Mouse (Mus musculus) small intestine, adult 10 weeks (tissue): ENCODE results near the gene Lmna. TPM values are rescaled to one million over a fixed set of nuclear protein-coding genes. Genes with fewer than 3 reads are reported as not detected.

Experiments used
- polyA plus RNA-seq: library from polyadenylated mRNA; stranded (reverse); fragments of 350-450 nt; fragmentation: Illumina TruSeq; extraction: RNeasy Lipid Tissue Mini Kit (QIAGEN cat#74804); gene quantifications from one replicate; pipeline ENCODE4 v1.2.3, GENCODE M21; 2014; ENCODE audit warnings: low replicate concordance

The Lmna gene
- polyA plus RNA-seq: 3.3 TPM

DNA sequence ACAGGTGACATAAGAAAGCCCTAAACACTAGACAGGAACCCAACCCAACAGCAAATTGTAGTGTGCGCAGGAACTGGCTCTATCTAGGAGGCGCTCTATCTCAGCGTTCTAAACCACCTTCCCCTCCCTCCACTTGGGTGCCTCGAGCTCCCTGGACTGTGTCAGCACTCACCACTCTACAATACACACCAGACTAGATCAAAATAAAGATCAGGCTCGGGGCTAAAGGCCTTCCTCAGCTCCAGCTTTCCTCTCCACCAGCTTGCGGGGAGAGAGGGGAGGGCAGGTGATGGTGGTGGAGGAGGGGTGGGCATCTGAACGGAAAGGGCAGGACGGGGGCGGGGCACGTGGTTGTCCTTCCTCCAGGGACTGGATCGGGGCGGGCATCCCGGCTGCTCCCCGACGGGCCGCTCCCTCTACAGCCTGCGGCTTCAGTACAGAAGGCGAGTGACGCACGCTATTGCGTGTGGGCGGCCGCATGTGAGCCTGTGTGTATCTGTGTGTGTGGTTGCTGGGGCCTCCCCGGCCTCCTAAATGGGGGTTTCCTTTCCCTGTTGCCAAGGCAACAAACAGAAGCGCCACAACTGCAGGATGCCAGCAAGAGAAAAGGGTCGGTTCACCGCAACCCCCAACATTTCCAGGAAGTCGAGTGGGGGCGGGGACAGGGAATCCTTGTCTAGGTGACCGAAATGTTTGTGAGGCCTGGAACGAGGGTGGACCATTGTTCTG, at the start of gene Lmna:
Gene Lmna, minus strand, starts transcription at position 265 of the 729 bp plus-strand sequence.

DNA sequence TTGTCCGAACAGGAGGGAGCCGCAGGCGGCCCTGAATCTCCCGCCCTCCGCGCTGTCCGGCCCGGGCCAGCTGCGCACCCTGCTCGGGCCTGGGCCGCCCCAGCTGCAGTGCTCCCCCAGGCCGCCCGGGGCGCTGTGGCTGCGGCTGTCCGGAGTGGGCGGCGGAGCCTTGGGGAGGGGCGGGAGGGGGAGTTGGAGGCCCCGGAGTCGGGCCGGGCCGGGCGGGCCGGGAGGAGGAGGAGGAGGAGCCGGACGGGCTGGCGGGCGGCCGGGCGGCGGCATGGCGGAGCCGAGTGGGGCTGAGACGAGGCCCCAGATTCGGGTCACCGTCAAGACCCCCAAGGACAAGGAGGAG, 43.7 kb upstream of the Lmna start, which contains the start of gene Ubqln4:
Gene Ubqln4, plus strand, starts transcription at position 234 of the 355 bp plus-strand sequence.

DNA sequence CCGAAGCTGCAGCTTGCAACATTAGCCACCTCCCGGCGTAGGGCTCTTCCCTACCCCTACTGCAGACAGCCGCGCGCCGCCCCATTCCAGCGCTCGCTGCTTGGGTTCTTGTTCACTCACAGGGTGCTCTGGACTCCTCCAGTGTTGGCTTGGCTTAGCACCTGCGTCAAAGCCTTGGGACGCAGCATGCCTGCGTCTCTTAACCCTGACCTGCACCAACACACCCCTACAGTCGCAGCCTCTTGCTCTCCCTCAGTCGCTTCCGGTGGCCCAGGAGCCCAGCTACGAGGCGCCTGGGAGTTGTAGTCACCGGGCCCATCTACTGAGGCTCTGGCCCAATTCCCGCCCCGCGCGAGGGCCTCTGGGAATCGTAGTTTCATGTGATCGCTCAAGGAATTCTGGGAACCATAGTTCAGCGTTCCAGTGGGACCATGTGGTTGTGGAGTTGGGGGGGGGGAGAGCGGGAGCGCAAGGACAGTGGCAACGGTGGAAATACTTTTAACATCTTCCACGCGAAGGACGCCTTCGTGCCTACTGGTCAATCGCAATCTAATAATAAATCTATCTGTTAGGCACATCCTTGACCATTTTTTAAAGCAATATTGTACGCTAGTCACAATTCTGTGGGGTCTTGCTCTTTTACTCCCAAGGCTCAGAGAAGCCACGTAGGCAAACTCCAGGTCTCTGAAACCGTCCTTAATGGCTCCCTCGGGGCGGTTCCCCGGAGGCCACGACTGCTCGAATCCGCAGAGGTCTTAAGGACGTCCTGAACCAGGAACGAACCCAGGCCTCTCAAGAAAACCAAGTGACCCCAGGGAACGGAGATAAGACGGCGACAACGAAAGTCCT, 43.1 kb upstream of the Lmna start, which contains the start of gene Lamtor2:
Gene Lamtor2, minus strand, starts transcription at position 399 of the 849 bp plus-strand sequence.

DNA sequence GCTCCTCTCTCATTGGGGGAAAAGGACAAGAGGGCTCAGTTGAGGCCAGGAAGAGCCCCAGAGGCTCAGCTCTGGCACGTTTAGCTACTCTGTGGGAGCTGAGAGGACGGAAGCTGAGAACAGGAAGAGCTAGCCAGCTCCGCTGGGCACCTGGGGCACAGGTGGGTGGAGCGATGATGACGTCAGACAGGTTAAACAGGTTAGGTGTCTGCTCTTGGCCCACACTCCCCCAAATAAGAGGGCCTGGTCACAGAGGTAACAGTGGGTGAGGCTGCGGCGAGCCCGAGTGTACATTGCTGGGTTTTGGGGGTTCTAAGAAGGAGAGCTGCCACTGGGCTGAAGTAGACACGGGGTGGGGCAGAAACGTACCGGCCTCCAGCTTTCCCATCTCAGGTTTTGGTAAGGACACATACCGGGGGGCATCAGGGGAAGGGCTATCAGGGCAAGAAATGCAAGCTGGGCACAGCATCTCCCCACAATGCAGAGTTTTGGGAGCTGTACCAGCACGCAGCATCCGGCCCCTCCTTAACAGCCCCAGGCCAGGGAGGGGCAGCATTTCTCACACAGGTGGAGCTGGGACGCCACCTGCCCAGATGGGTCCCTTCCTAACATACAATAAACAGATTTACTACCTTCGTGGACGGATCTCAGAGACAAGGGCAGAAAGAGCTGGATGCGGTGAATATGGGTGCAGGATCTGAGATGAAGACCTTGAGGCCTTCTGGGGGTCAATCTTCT, 38.6 kb upstream of the Lmna start, which contains the start of gene Rab25:
Gene Rab25, minus strand, starts transcription at position 121 of the 738 bp plus-strand sequence.

DNA sequence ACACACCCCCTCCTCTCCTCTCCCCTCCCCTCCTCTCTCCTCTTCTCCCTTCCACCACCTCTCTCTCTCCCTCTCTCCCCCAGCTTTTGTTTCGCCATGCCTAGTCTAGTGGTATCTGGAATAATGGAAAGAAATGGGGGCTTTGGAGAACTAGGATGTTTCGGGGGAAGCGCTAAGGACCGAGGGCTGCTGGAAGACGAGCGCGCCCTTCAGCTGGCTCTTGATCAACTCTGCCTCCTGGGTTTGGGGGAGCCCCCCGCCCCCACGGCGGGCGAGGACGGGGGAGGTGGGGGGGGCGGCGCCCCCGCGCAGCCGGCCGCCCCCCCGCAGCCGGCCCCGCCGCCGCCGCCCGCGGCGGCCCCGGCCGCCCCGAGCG, 22.5 kb upstream of the Lmna start, which contains the start of gene Mex3a:
Gene Mex3a, plus strand, starts transcription at position 97 of the 376 bp plus-strand sequence.

DNA sequence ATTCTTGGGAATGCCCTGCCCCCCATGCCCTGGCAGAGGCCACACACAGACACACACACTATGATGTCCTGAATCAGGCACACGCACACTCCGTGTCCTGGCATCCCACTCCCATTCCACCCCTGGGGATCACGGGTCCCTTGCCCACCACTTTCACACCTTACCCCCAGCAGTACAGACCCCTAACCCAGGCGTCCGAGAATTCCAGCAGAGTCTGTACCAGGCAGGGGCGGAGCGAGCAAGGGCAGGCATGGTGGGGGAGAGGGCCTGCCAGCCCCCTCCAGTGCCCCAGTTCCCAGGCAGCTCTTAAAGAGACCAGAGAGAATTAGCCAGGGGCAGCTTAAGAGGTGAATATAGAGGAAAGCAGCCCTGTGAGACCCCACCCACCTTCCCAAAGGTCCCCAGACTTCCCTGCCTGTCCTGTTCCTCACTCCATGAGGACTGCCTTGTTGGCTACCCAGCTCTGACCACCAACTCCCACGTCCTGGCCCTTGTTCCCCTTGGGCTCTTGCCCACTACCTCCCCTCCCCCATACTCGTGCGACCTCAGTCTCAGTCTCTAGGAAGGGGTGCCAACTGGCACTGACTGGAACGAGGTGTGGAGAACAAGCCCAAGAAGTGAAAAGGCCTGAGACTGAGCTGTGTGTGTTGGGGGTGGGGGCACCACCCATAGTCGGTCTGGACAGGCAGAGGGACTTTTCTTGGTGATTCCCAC, 48.6 kb downstream of the Lmna start, which contains the start of gene Sema4a:
Gene Sema4a, minus strand, starts transcription at position 200 of the 714 bp plus-strand sequence.

Other genes with a start within 250 kb of the Lmna start
- gene Gm38392, start 222.7 kb downstream of the Lmna start, polyA plus RNA-seq: not detected
- gene Tsacc, start 213.0 kb downstream of the Lmna start, polyA plus RNA-seq: 2.2 TPM
- gene Cct3, start 212.8 kb downstream of the Lmna start, polyA plus RNA-seq: 58.0 TPM
- gene Glmp, start 184.9 kb downstream of the Lmna start, polyA plus RNA-seq: 1.4 TPM
- gene Tmem79, start 173.8 kb downstream of the Lmna start, polyA plus RNA-seq: 1.3 TPM
- gene Smg5, start 173.7 kb downstream of the Lmna start, polyA plus RNA-seq: 16.8 TPM
- not detected for gene Paqr6, start 145.4 kb downstream of the Lmna start, polyA plus RNA-seq
- not detected for gene Bglap3, start 137.2 kb downstream of the Lmna start, polyA plus RNA-seq
- not detected for gene Bglap2, start 131.3 kb downstream of the Lmna start, polyA plus RNA-seq
- not detected for gene Bglap, start 125.5 kb downstream of the Lmna start, polyA plus RNA-seq
- gene Pmf1, start 99.6 kb downstream of the Lmna start, polyA plus RNA-seq: 3.2 TPM
- gene Slc25a44, start 84.8 kb downstream of the Lmna start, polyA plus RNA-seq: 17.2 TPM
- 95.3 TPM for gene Sema4a, start 48.8 kb downstream of the Lmna start, polyA plus RNA-seq
- 0.37 TPM for gene Mex3a, start 22.4 kb upstream of the Lmna start, polyA plus RNA-seq
- 4.3 TPM for gene Rab25, start 38.3 kb upstream of the Lmna start, polyA plus RNA-seq
- gene Lamtor2, start 43.1 kb upstream of the Lmna start, polyA plus RNA-seq: 2.2 TPM
- gene Ubqln4, start 43.8 kb upstream of the Lmna start, polyA plus RNA-seq: 12.7 TPM
- gene Ssr2, start 65.9 kb upstream of the Lmna start, polyA plus RNA-seq: 19.5 TPM
- gene Arhgef2, start 96.0 kb upstream of the Lmna start, polyA plus RNA-seq: 17.8 TPM
- gene Rxfp4, start 143.2 kb upstream of the Lmna start, polyA plus RNA-seq: not detected
- 73.0 TPM for gene Khdc4, start 175.8 kb upstream of the Lmna start, polyA plus RNA-seq
- 4.8 TPM for gene Rit1, start 206.9 kb upstream of the Lmna start, polyA plus RNA-seq